Comparison of ENCODE assay signal across 25 mouse cellular contexts in the genomic region with DNA sequence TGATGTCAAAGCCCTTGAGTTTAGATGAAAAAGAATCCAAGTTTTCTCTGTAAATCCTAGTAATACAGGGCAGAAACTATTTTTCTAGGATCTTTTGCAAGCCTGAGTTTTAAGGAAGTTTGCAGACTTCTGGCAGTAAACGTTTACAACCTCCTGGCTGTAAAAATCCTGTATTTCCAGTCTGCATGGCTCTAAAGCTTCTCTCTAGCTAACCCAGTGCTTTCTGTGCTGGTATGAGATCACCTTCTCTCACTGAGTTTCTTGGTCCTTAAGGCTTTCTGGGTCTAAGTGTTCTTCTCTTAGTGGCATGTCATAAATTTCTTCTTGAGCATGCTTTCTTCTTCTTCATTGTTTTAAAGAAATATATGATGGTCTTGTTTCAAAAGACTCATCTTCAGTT.
DNase-seq lines count a peak whose midpoint lies in the region; ATAC-seq and TF ChIP-seq lines count a peak whose summit lies in the region.
"Had no signal": no experiment of that assay in that cellular context is flagged by ENCODE, and none has a peak within 500 bp of the region (broad histone marks: within the 10 kb centered on the region; RNA-seq: fewer than 3 reads in every experiment).

No protein-coding gene starts in this region.

- ATAC-seq in limb, embryonic 14.5 days (ENCODE audit: low FRiP score, low read depth): no peak; the same call in 1 of the 2 replicates
- ATAC-seq in intestine, embryonic 16.5 days: peak; percentile 91
- ATAC-seq: activated CD4-positive, CD25-positive, alpha-beta regulatory T cell, adult 4 months; CD4-positive, CD25-positive, alpha-beta regulatory T cell, adult 4 months; forebrain, embryonic 13.5 days; forebrain, embryonic 15.5 days; forebrain, postnatal 0 days; Patski had no signal

- peak; percentile 0 for DNase-seq in embryo, embryonic 11 days
- no peak for DNase-seq in embryo, embryonic 9.5 days (ENCODE audit: extremely low spot score)
- DNase-seq in limb, embryonic 14.5 days (ENCODE audit: low spot score): peak; percentile 32
- no peak for DNase-seq in limb, embryonic 10.5 days (ENCODE audit: low spot score)
- no peak for DNase-seq in adrenal gland, postnatal 10 days
- DNase-seq in embryonic facial prominence, embryonic 10.5 days (ENCODE audit: low spot score): no peak
- DNase-seq: adrenal gland, adult 8-10 months; adrenal gland, postnatal 25 days; B cell, adult 2 months; cerebellum, adult 11 months; cerebellum, adult 18-20 months; cerebellum, adult 8-10 months; cerebellum, adult 9-11 months; cerebellum, postnatal 14 days; cerebellum, postnatal 36 days; forebrain, postnatal 0 days had no signal

- no peak for TF ChIP-seq POLR2A in limb, embryonic 14.5 days (IDR thresholded peaks at IDR 0.05; ENCODE audit: borderline replicate concordance, extremely low read depth, insufficient read depth, insufficient read length)

- 17% methylated on average over 1 of the region's 1 CpGs for WGBS in limb, embryonic 14.5 days
- 25% methylated on average over 1 of the region's 1 CpGs for WGBS in limb, embryonic 10.5 days
- 14% methylated on average over 1 of the region's 1 CpGs for WGBS in intestine, embryonic 16.5 days
- WGBS in embryonic facial prominence, embryonic 10.5 days: 58% methylated on average over 1 of the region's 1 CpGs

- no peaks in the 10 kb centered on the region for H3K27me3 ChIP-seq in limb, embryonic 14.5 days (ENCODE audit: control insufficient read depth, insufficient read depth, low read length)
- no peaks in the 10 kb centered on the region for H3K27me3 ChIP-seq in limb, embryonic 10.5 days (ENCODE audit: low read depth, poor library complexity, severe bottlenecking)
- no peaks in the 10 kb centered on the region for H3K27me3 ChIP-seq in intestine, embryonic 16.5 days (replicated peaks; ENCODE audit: control insufficient read depth, insufficient read depth, low read length)
- no peaks in the 10 kb centered on the region for H3K27me3 ChIP-seq in embryonic facial prominence, embryonic 10.5 days (replicated peaks; ENCODE audit: low read depth, poor library complexity, severe bottlenecking)
- H3K27me3 ChIP-seq: CH12.LX; embryonic facial prominence, embryonic 12.5 days; forebrain, embryonic 13.5 days; forebrain, embryonic 15.5 days; Patski had no signal

- no peak overlapping the region for H3K4me2 ChIP-seq in limb, embryonic 14.5 days (replicated peaks; ENCODE audit: low read depth, low read length, severe bottlenecking)
- no peak overlapping the region for H3K4me2 ChIP-seq in intestine, embryonic 16.5 days (ENCODE audit: low read depth, low read length)
- H3K4me2 ChIP-seq: embryonic facial prominence, embryonic 12.5 days; forebrain, embryonic 13.5 days; forebrain, embryonic 15.5 days had no signal

- no peaks in the 10 kb centered on the region for H3K36me3 ChIP-seq in limb, embryonic 14.5 days (ENCODE audit: control insufficient read depth, insufficient read depth, low read length)
- H3K36me3 ChIP-seq in limb, embryonic 10.5 days: no peaks in the 10 kb centered on the region
- H3K36me3 ChIP-seq in intestine, embryonic 16.5 days (ENCODE audit: control insufficient read depth, insufficient read depth, low read length): no peaks in the 10 kb centered on the region
- H3K36me3 ChIP-seq in embryonic facial prominence, embryonic 10.5 days (replicated peaks): no peaks in the 10 kb centered on the region
- H3K36me3 ChIP-seq: embryonic facial prominence, embryonic 12.5 days; forebrain, embryonic 15.5 days; G1E had no signal

- H3K9ac ChIP-seq in limb, embryonic 14.5 days (ENCODE audit: low read depth, low read length, severe bottlenecking): no peak overlapping the region
- no peak overlapping the region for H3K9ac ChIP-seq in intestine, embryonic 16.5 days (ENCODE audit: low read depth, low read length)
- H3K9ac ChIP-seq: embryonic facial prominence, embryonic 12.5 days; forebrain, embryonic 13.5 days; forebrain, embryonic 15.5 days; forebrain, postnatal 0 days had no signal

- H3K4me1 ChIP-seq in limb, embryonic 14.5 days (ENCODE audit: control insufficient read depth, insufficient read depth, low read length): 0 out of 2 replicates have a peak, but pooled peaks cover 3% of the 10 kb centered on the region
- no peaks in the 10 kb centered on the region for H3K4me1 ChIP-seq in limb, embryonic 10.5 days
- H3K4me1 ChIP-seq in intestine, embryonic 16.5 days (ENCODE audit: control insufficient read depth, insufficient read depth, low read length): no peaks in the 10 kb centered on the region
- H3K4me1 ChIP-seq in embryonic facial prominence, embryonic 10.5 days: no peaks in the 10 kb centered on the region
- H3K4me1 ChIP-seq: embryonic facial prominence, embryonic 12.5 days; forebrain, embryonic 13.5 days; forebrain, embryonic 15.5 days had no signal

- no peak overlapping the region for H3K4me3 ChIP-seq in limb, embryonic 14.5 days (replicated peaks; ENCODE audit: low read length)
- H3K4me3 ChIP-seq in limb, embryonic 10.5 days: no peak overlapping the region
- H3K4me3 ChIP-seq in intestine, embryonic 16.5 days (ENCODE audit: low read length): no peak overlapping the region
- no peak overlapping the region for H3K4me3 ChIP-seq in embryonic facial prominence, embryonic 10.5 days
- H3K4me3 ChIP-seq: embryonic facial prominence, embryonic 12.5 days; forebrain, embryonic 13.5 days; forebrain, embryonic 15.5 days had no signal

- no peak overlapping the region for H3K27ac ChIP-seq in limb, embryonic 14.5 days (replicated peaks; ENCODE audit: low read depth, low read length)
- H3K27ac ChIP-seq in limb, embryonic 10.5 days: no peak overlapping the region
- H3K27ac ChIP-seq in intestine, embryonic 16.5 days (ENCODE audit: low read length): no peak overlapping the region
- no peak overlapping the region for H3K27ac ChIP-seq in embryonic facial prominence, embryonic 10.5 days (replicated peaks)
- H3K27ac ChIP-seq: embryonic facial prominence, embryonic 12.5 days; forebrain, embryonic 13.5 days; forebrain, embryonic 15.5 days had no signal

- no peaks in the 10 kb centered on the region for H3K9me3 ChIP-seq in limb, embryonic 14.5 days (ENCODE audit: control insufficient read depth, low read length)
- H3K9me3 ChIP-seq in limb, embryonic 10.5 days (replicated peaks): no peaks in the 10 kb centered on the region
- no peaks in the 10 kb centered on the region for H3K9me3 ChIP-seq in intestine, embryonic 16.5 days (ENCODE audit: control insufficient read depth, low read length)
- H3K9me3 ChIP-seq in embryonic facial prominence, embryonic 10.5 days: no peaks in the 10 kb centered on the region
- H3K9me3 ChIP-seq: embryonic facial prominence, embryonic 12.5 days; forebrain, embryonic 13.5 days; forebrain, embryonic 15.5 days; G1E had no signal

Comparison
In these comparisons a context has a peak if more than half of its experiments do, and no peak if none do; other contexts are left out.
1. DNase-seq: peak in embryo, embryonic 11 days (single experiment) and limb, embryonic 14.5 days (single experiment); none in embryo, embryonic 9.5 days (single experiment), limb, embryonic 10.5 days (single experiment), adrenal gland, postnatal 10 days (single experiment) and embryonic facial prominence, embryonic 10.5 days (single experiment).